Mouse (Mus musculus) midbrain, postnatal 0 days (tissue): Measurements from ENCODE around the gene Gdf3. TPM values are rescaled to one million over a fixed set of nuclear protein-coding genes. Genes with fewer than 3 reads are reported as not detected.
A peak's percentile ranks its signal among the peaks of the same experiment; 100 is the strongest.

Experiments used
- ATAC-seq: fragments of 200-750 bp; cut with Nextera tagmentation; 2 replicates; pipeline ENCODE4 v1.8.0; 2017; ENCODE audit warnings: moderate number of reproducible peaks, mild to moderate bottlenecking, moderate TSS enrichment, moderate library complexity; ENCODE audit not compliant: low FRiP score
- DNase-seq: peaks from one replicate; pipeline ENCODE4 v3.0.0-alpha.2; 2015; ENCODE audit warnings: low spot score
- H3K27ac ChIP-seq: fragments of 300-500 bp; sonication (generic); 2 replicates; pipeline ENCODE4 v1.5.1; 2014; ENCODE audit warnings: low read depth, mild to moderate bottlenecking, low read length, mixed read lengths
- H3K27me3 ChIP-seq: fragments of 300-500 bp; sonication (generic); 2 replicates; pipeline ENCODE4 v1.6.1; 2014; ENCODE audit warnings: low read length, control low read depth, mixed read lengths; ENCODE audit not compliant: insufficient read depth
- H3K36me3 ChIP-seq: fragments of 300-500 bp; sonication (generic); 2 replicates; pipeline ENCODE4 v1.6.1; 2014; ENCODE audit warnings: low read length, control low read depth, mixed read lengths; ENCODE audit not compliant: insufficient read depth
- H3K4me1 ChIP-seq: fragments of 300-500 bp; sonication (generic); 2 replicates; pipeline ENCODE4 v1.6.1; 2014; ENCODE audit warnings: mild to moderate bottlenecking, control low read depth, antibody characterized with exemption, low read length, mixed read lengths; ENCODE audit not compliant: insufficient read depth
- H3K4me2 ChIP-seq: fragments of 300-500 bp; sonication (generic); 2 replicates; pipeline ENCODE4 v1.6.1; 2014; ENCODE audit warnings: low read depth, mild to moderate bottlenecking, low read length, mixed read lengths; ENCODE audit not compliant: poor library complexity, severe bottlenecking
- H3K4me3 ChIP-seq: fragments of 300-500 bp; sonication (generic); 2 replicates; pipeline ENCODE4 v1.5.1; 2014; ENCODE audit warnings: low read depth, mild to moderate bottlenecking, low read length, moderate library complexity
- H3K9ac ChIP-seq: fragments of 300-500 bp; sonication (generic); replicated peaks from 2 replicates; pipeline ENCODE4 v1.6.1; 2014; ENCODE audit warnings: mild to moderate bottlenecking, low read length, moderate library complexity, mixed read lengths; ENCODE audit not compliant: poor library complexity, severe bottlenecking
- H3K9me3 ChIP-seq: fragments of 300-500 bp; sonication (generic); 2 replicates; pipeline ENCODE4 v1.6.1; 2016; ENCODE audit warnings: low read length, control low read depth
- CTCF ChIP-seq: IDR thresholded peaks from 2 replicates; pipeline ENCODE4 v1.5.1; 2016; ENCODE audit warnings: antibody characterized with exemption, mild to moderate bottlenecking
- WGBS: fragments of 180-500 bp; shearing (Covaris S2); extraction: QIAGEN DNeasy Blood & Tissue Kit; methylation state at CpG from one replicate; pipeline ENCODE4 v1.1.7; 2014; 5-methylcytosine and 5-hydroxymethylcytosine counted together
- polyA plus RNA-seq: library from polyadenylated mRNA; unstranded; fragments of >200 nt; fragmentation: Nextera tagmentation; extraction: Ambion mirVana; gene quantifications from 2 replicates; pipeline ENCODE4 v1.2.1, GENCODE M21; 2015
- total RNA-seq: library from RNA; depleted of rRNA; stranded (reverse); fragments of >200 nt; gene quantifications from 2 replicates; pipeline ENCODE4 v1.2.3, GENCODE M21; 2014

Gene Gdf3
- total and polyA plus RNA-seq, 2 experiments from 2014 or later = not detected

DNA sequence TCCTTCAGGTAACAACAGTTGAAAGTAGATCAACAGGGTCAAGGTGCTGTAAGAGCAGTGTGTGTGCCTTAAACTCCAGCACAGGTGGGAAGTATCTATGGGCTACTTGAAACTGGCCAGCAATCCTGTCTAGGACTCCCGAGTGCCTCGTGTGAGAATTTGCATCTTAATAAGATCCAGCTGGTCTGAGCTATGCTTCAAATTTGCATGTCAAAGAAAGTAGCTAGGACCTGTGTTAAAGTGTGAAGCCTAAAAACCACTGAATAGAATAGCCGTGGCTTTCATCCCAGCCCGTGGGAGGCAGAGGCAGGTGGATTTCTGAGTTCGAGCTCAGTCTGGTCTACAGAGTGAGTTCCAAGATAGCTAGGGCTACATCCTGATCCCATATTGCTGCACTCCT is 14.6 kb upstream of the Gdf3 start:
- 19% methylated on average over 5 of the region's 5 CpGs for WGBS

DNA sequence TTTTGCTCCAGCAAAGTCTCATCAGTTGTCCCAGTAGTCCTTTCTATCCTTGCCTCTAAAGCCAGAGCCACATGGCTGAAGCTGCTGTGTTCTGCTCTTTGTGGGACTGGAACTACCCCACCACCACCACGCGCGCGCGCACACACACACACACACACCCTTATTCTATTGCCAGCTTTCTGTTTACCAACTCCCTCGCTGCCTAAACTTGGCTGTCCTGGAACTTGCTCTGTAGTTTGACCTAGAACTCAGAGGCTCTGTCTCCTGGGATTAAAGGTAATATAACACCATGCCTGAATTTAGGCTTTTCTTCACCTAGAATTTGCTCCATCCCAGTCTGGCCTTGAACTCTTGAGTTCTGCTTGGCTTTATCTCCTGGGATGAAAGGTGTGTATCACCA is 11.2 kb upstream of the Gdf3 start:
- ATAC-seq = no peak
- H3K27ac ChIP-seq = no peak overlapping the region
- H3K4me3 ChIP-seq = no peak overlapping the region
- H3K36me3 ChIP-seq = no peaks in the 10 kb centered on the region
- H3K9me3 ChIP-seq = no peaks in the 10 kb centered on the region
- no peak overlapping the region for H3K4me2 ChIP-seq
- TF ChIP-seq CTCF = no peak
- no peak for DNase-seq
- no peaks in the 10 kb centered on the region for H3K27me3 ChIP-seq
- H3K4me1 ChIP-seq = no peaks in the 10 kb centered on the region
- WGBS = 91% methylated on average over 6 of the region's 6 CpGs
- no peak overlapping the region for H3K9ac ChIP-seq

More for the DNA sequence above, 14.6 kb upstream of the Gdf3 start:
- no peak for DNase-seq
- no peak for TF ChIP-seq CTCF
- no peaks in the 10 kb centered on the region for H3K9me3 ChIP-seq
- H3K4me1 ChIP-seq = no peaks in the 10 kb centered on the region
- no peak overlapping the region for H3K27ac ChIP-seq
- no peak overlapping the region for H3K4me3 ChIP-seq
- H3K4me2 ChIP-seq = no peak overlapping the region
- H3K27me3 ChIP-seq = no peaks in the 10 kb centered on the region
- H3K9ac ChIP-seq = no peak overlapping the region
- no peak for ATAC-seq
- H3K36me3 ChIP-seq = no peaks in the 10 kb centered on the region

- no peak for TF ChIP-seq CTCF
- H3K4me1 ChIP-seq = no peaks in the 10 kb centered on the region
- no peak overlapping the region for H3K4me2 ChIP-seq
- ATAC-seq = no peak
- H3K27me3 ChIP-seq = no peaks in the 10 kb centered on the region
- no peak overlapping the region for H3K9ac ChIP-seq
- no peak overlapping the region for H3K4me3 ChIP-seq
- H3K9me3 ChIP-seq = no peaks in the 10 kb centered on the region
- no peaks in the 10 kb centered on the region for H3K36me3 ChIP-seq
- no peak overlapping the region for H3K27ac ChIP-seq
- DNase-seq = no peak
- 65% methylated on average over 3 of the region's 3 CpGs for WGBS
These were observed 6.1 kb upstream of the Gdf3 start for GRCm38 (mm10) chr6:122616022-122616421.

- no peak overlapping the region for H3K9ac ChIP-seq
- H3K4me3 ChIP-seq = no peak overlapping the region
- H3K9me3 ChIP-seq = no peaks in the 10 kb centered on the region
- TF ChIP-seq CTCF = peak; percentile 58
- H3K4me1 ChIP-seq = no peaks in the 10 kb centered on the region
- H3K4me2 ChIP-seq = no peak overlapping the region
- H3K27me3 ChIP-seq = no peaks in the 10 kb centered on the region
- 65% methylated on average over 2 of the region's 2 CpGs for WGBS
- no peaks in the 10 kb centered on the region for H3K36me3 ChIP-seq
- ATAC-seq (no peak), DNase-seq (no peak)
- H3K27ac ChIP-seq = no peak overlapping the region
These were observed 4.2 kb upstream of the Gdf3 start for GRCm38 (mm10) chr6:122614047-122614446.

- Histone ChIP-seq H3K4me1 (no peaks in the 10 kb centered on the region), H3K4me2 (no peak overlapping the region), H3K9me3 (no peaks in the 10 kb centered on the region), H3K36me3 (no peaks in the 10 kb centered on the region), H3K27me3 (no peaks in the 10 kb centered on the region), H3K4me3 (no peak overlapping the region), H3K9ac (no peak overlapping the region), H3K27ac (no peak overlapping the region)
- TF ChIP-seq CTCF = no peak
- 80% methylated on average over 4 of the region's 4 CpGs for WGBS
- no peak for DNase-seq
- ATAC-seq = no peak
These were observed 2.5 kb upstream of the Gdf3 start for GRCm38 (mm10) chr6:122612426-122612825.

DNA sequence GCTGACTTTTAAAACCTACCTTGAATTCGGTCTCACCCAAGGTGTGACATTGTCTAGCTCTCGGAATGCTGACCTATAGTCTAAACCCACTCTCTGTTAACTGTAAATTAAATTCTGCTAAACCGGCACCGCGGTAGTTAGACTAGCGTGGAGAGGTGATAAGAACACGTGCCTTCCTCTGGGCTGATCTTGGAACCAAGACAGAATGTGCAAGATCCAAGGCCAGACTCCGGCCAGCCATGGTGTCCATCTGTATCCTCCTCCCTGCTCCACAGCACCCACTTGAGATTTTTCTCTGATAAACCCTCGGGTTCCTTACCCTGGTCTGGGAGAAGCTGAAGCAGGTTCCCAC is 534 bp downstream of the Gdf3 start:
- WGBS = 79% methylated on average over 9 of the region's 9 CpGs

More for the DNA sequence above, 534 bp downstream of the Gdf3 start:
- Histone ChIP-seq H3K27ac (no peak overlapping the region), H3K4me1 (no peaks in the 10 kb centered on the region), H3K27me3 (no peaks in the 10 kb centered on the region), H3K4me2 (no peak overlapping the region), H3K9me3 (no peaks in the 10 kb centered on the region), H3K36me3 (no peaks in the 10 kb centered on the region), H3K4me3 (no peak overlapping the region), H3K9ac (no peak overlapping the region)
- ATAC-seq (no peak), DNase-seq (no peak)
- no peak for TF ChIP-seq CTCF
